In genomic region chr11:51449881-51450280, GRCm38 (mm10) we compare ENCODE assay signal across 20 mouse cellular contexts.
DNase-seq lines count a peak whose midpoint lies in the region; ATAC-seq and TF ChIP-seq lines count a peak whose summit lies in the region.
"Had no signal": no experiment of that assay in that cellular context is flagged by ENCODE, and none has a peak within 500 bp of the region (broad histone marks: within the 10 kb centered on the region; RNA-seq: fewer than 3 reads in every experiment).

No protein-coding gene starts in this region.

- no peaks in the 10 kb centered on the region for H3K27me3 ChIP-seq in forebrain, embryonic 14.5 days (replicated peaks; ENCODE audit: control insufficient read depth, insufficient read depth, low read length)
- H3K27me3 ChIP-seq in forebrain, embryonic 13.5 days = no peaks in the 10 kb centered on the region
- H3K27me3 ChIP-seq: midbrain, embryonic 15.5 days had no signal

- DNase-seq in forebrain, embryonic 14.5 days (ENCODE audit: low spot score) = peak; percentile 61
- DNase-seq in layer of hippocampus, adult 18-20 months (ENCODE audit: low spot score in 2 of 2) = peak; percentile 22 to 54
- no peak for DNase-seq in layer of hippocampus, postnatal 25 days (ENCODE audit: extremely low spot score in 1 of 2, low spot score in 1 of 2)
- DNase-seq in brain, embryonic 14.5 days (ENCODE audit: low read depth) = peak; percentile 61
- DNase-seq in layer of hippocampus, postnatal 36 days = peak; percentile 18 to 28
- DNase-seq in adrenal gland, postnatal 14 days = no peak
- no peak for DNase-seq in B cell, adult 2 months
- DNase-seq: adrenal gland, postnatal 25 days; cerebellum, adult 2 months; gastrocnemius, postnatal 25 days; kidney, adult 11 months; liver, postnatal 0 days; lung, postnatal 10 days; spleen, adult 18-20 months; thymus, adult 18-20 months; thymus, postnatal 4 days had no signal

- H3K4me2 ChIP-seq in forebrain, embryonic 14.5 days (ENCODE audit: low read length) = no peak overlapping the region
- no peak overlapping the region for H3K4me2 ChIP-seq in forebrain, embryonic 13.5 days
- H3K4me2 ChIP-seq: heart, embryonic 15.5 days; midbrain, embryonic 15.5 days had no signal

- no peaks in the 10 kb centered on the region for H3K9me3 ChIP-seq in forebrain, embryonic 14.5 days (replicated peaks; ENCODE audit: control insufficient read depth, low read length)
- H3K9me3 ChIP-seq in forebrain, embryonic 13.5 days (replicated peaks) = no peaks in the 10 kb centered on the region
- H3K9me3 ChIP-seq: heart, embryonic 15.5 days; limb, embryonic 10.5 days; midbrain, embryonic 15.5 days had no signal

- H3K27ac ChIP-seq in forebrain, embryonic 14.5 days (ENCODE audit: low read depth, low read length) = no peak overlapping the region
- no peak overlapping the region for H3K27ac ChIP-seq in forebrain, embryonic 13.5 days
- H3K27ac ChIP-seq: heart, embryonic 15.5 days; limb, embryonic 10.5 days; midbrain, embryonic 15.5 days had no signal

- H3K4me1 ChIP-seq in forebrain, embryonic 14.5 days (ENCODE audit: control insufficient read depth, insufficient read depth, low read length) = peaks cover 3% of the 10 kb centered on the region; the same call in 1 of the 2 replicates
- H3K4me1 ChIP-seq in forebrain, embryonic 13.5 days = 0 out of 2 replicates have a peak, but pooled peaks cover 11% of the 10 kb centered on the region
- H3K4me1 ChIP-seq: heart, embryonic 15.5 days; midbrain, embryonic 15.5 days had no signal

- no peaks in the 10 kb centered on the region for H3K36me3 ChIP-seq in forebrain, embryonic 14.5 days (ENCODE audit: control insufficient read depth, insufficient read depth, low read length)
- H3K36me3 ChIP-seq in forebrain, embryonic 13.5 days (ENCODE audit: poor library complexity, severe bottlenecking) = no peaks in the 10 kb centered on the region
- H3K36me3 ChIP-seq: heart, embryonic 15.5 days; limb, embryonic 10.5 days; midbrain, embryonic 15.5 days had no signal

- TF ChIP-seq CTCF in brain, embryonic 14.5 days (IDR thresholded peaks at IDR 0.05; ENCODE audit: borderline replicate concordance, extremely low read depth, insufficient read depth, insufficient read length) = no peak

- H3K4me3 ChIP-seq in forebrain, embryonic 14.5 days (ENCODE audit: low read depth, low read length) = no peak overlapping the region
- no peak overlapping the region for H3K4me3 ChIP-seq in forebrain, embryonic 13.5 days
- H3K4me3 ChIP-seq: heart, embryonic 15.5 days; limb, embryonic 10.5 days; midbrain, embryonic 15.5 days had no signal

- 68% methylated on average over 7 of the region's 7 CpGs for WGBS in forebrain, embryonic 14.5 days
- WGBS in forebrain, embryonic 13.5 days = 72% methylated on average over 7 of the region's 7 CpGs

- no peak for TF ChIP-seq POLR2A in brain, embryonic 14.5 days (IDR thresholded peaks at IDR 0.05; ENCODE audit: borderline replicate concordance, extremely low read depth, insufficient read depth, insufficient read length, poor library complexity, severe bottlenecking)

- no peak for ATAC-seq in forebrain, embryonic 14.5 days
- no peak; the same call in 1 of the 2 replicates for ATAC-seq in forebrain, embryonic 13.5 days
- ATAC-seq: liver, postnatal 0 days; midbrain, embryonic 15.5 days had no signal

- no peak overlapping the region for H3K9ac ChIP-seq in forebrain, embryonic 14.5 days (ENCODE audit: low read length)
- no peak overlapping the region for H3K9ac ChIP-seq in forebrain, embryonic 13.5 days
- H3K9ac ChIP-seq: heart, embryonic 15.5 days; liver, postnatal 0 days; midbrain, embryonic 15.5 days had no signal

Comparison
In these comparisons a context has a peak if more than half of its experiments do, and no peak if none do; other contexts are left out.
1. DNase-seq: peak in forebrain, embryonic 14.5 days (single experiment), layer of hippocampus, adult 18-20 months (2 of 2), brain, embryonic 14.5 days (single experiment) and layer of hippocampus, postnatal 36 days (2 of 2); none in layer of hippocampus, postnatal 25 days (0 of 2), adrenal gland, postnatal 14 days (single experiment) and B cell, adult 2 months (0 of 2).